Mouse (Mus musculus): ENCODE data around the gene Ifi27l2b.

The Ifi27l2b gene

GRCm38 (mm10) chr12:103434861-103435260 is 22.2 kb downstream of the Ifi27l2b start:
- peak; percentile 34 for DNase-seq (ENCODE audit: low read depth)

GRCm38 (mm10) chr12:103433986-103434731 is 22.9 kb downstream of the Ifi27l2b start, which contains the start of gene Ifi27:
Gene Ifi27 (plus strand): TSS chr12:103434211.
- peak; percentile 90 for DNase-seq (ENCODE audit: low read depth)

- DNase-seq (ENCODE audit: low read depth): peak; percentile 38
Observed at GRCm38 (mm10) chr12:103433430-103433829, 23.6 kb downstream of the Ifi27l2b start.

GRCm38 (mm10) chr12:103426710-103427109 is 30.3 kb downstream of the Ifi27l2b start:
- peak; percentile 26 for DNase-seq (ENCODE audit: low read depth)

- peak; percentile 99 for DNase-seq (ENCODE audit: low read depth)
Observed at GRCm38 (mm10) chr12:103425729-103426470, 31.1 kb downstream of the Ifi27l2b start, which contains the start of gene Ddx24. Gene Ddx24 (minus strand): TSS chr12:103425830.

GRCm38 (mm10) chr12:103425016-103425728 is 31.9 kb downstream of the Ifi27l2b start:
- DNase-seq (ENCODE audit: low read depth): no peak

GRCm38 (mm10) chr12:103408144-103408543 is 48.9 kb downstream of the Ifi27l2b start:
- no peak for DNase-seq (ENCODE audit: low read depth)

- no peak for DNase-seq (ENCODE audit: low read depth)
Observed at GRCm38 (mm10) chr12:103407720-103408119, 49.3 kb downstream of the Ifi27l2b start, which contains the start of gene 9330161L09Rik. Gene 9330161L09Rik (minus strand): TSS chr12:103407820.

GRCm38 (mm10) chr12:103404131-103404530 is 52.9 kb downstream of the Ifi27l2b start:
- DNase-seq (ENCODE audit: low read depth): no peak

Measured in naive thymus-derived CD4-positive, alpha-beta T cell, adult 2 months (primary cell).